Mouse (Mus musculus): ENCODE data around the gene 9830107B12Rik.
"Not testable (repeated sequence)": the region's sequence is repeated elsewhere in the genome, so short reads cannot be mapped to it uniquely, and the experiment has no call there.

Gene 9830107B12Rik

GRCm38 (mm10) chr17:48146120-48146519 lies at the start of gene 9830107B12Rik:
Gene 9830107B12Rik, minus strand, starts transcription at chr17:48146268.
- in situ Hi-C loops (cut with MboI, MseI) = no loop called here

- in situ Hi-C loops (cut with MboI, MseI) = no loop called here
Observed at GRCm38 (mm10) chr17:48192366-48192765, 46.3 kb upstream of the 9830107B12Rik start.

- in situ Hi-C loops (cut with MboI, MseI) = no loop called here
Observed at GRCm38 (mm10) chr17:48185252-48185651, 39.2 kb upstream of the 9830107B12Rik start.

- in situ Hi-C loops (cut with MboI, MseI) = not testable (repeated sequence)
Observed at GRCm38 (mm10) chr17:48167103-48167502, 21.0 kb upstream of the 9830107B12Rik start, which contains the start of gene A530064D06Rik. Gene A530064D06Rik, minus strand, starts transcription at chr17:48167275.

- in situ Hi-C loops (cut with MboI, MseI) = loop anchor here in 1 of 2 experiments (10.0 kb wide), 1 partner anchor 63 kb away; no protein-coding TSS in a partner anchor
Observed at GRCm38 (mm10) chr17:48157382-48158076, 11.5 kb upstream of the 9830107B12Rik start.

GRCm38 (mm10) chr17:48132810-48133209 lies 13.3 kb downstream of the 9830107B12Rik start:
- in situ Hi-C loops (cut with MboI, MseI) = loop anchor here in 1 of 2 experiments (10.0 kb wide), 1 partner anchor 232 kb away; no protein-coding TSS in a partner anchor

GRCm38 (mm10) chr17:48120456-48120855 lies 25.6 kb downstream of the 9830107B12Rik start:
- in situ Hi-C loops (cut with MboI, MseI) = no loop called here

- in situ Hi-C loops (cut with MboI, MseI) = loop anchor here in 1 of 2 experiments (5.0 kb wide), 1 partner anchor 218 kb away; no protein-coding TSS in a partner anchor
Observed at GRCm38 (mm10) chr17:48119656-48120055, 26.4 kb downstream of the 9830107B12Rik start.

- in situ Hi-C loops (cut with MboI, MseI) = loop anchor here in 1 of 2 experiments (5.0 kb wide), 1 partner anchor 219 kb away; no protein-coding TSS in a partner anchor
Observed at GRCm38 (mm10) chr17:48118570-48118969, 27.5 kb downstream of the 9830107B12Rik start.

- in situ Hi-C loops (cut with MboI, MseI) = no loop called here
Observed at GRCm38 (mm10) chr17:48110547-48111287, 35.4 kb downstream of the 9830107B12Rik start.

- in situ Hi-C loops (cut with MboI, MseI) = no loop called here
Observed at GRCm38 (mm10) chr17:48108520-48108919, 37.5 kb downstream of the 9830107B12Rik start.

GRCm38 (mm10) chr17:48107862-48108261 lies 38.2 kb downstream of the 9830107B12Rik start:
- in situ Hi-C loops (cut with MboI, MseI) = no loop called here

- in situ Hi-C loops (cut with MboI, MseI) = no loop called here
Observed at GRCm38 (mm10) chr17:48107333-48107732, 38.7 kb downstream of the 9830107B12Rik start.

- in situ Hi-C loops (cut with MboI, MseI) = no loop called here
Observed at GRCm38 (mm10) chr17:48100441-48101417, 45.3 kb downstream of the 9830107B12Rik start.

- in situ Hi-C loops (cut with MboI, MseI) = loop anchor here (5.0 to 10.0 kb wide), 3 partner anchors 52 to 297 kb away; no protein-coding TSS in a partner anchor
Observed at GRCm38 (mm10) chr17:48099312-48099711, 46.8 kb downstream of the 9830107B12Rik start.

GRCm38 (mm10) chr17:48098528-48098890 lies 47.6 kb downstream of the 9830107B12Rik start:
- in situ Hi-C loops (cut with MboI, MseI) = loop anchor here (5.0 to 10.0 kb wide), 3 partner anchors 51 to 296 kb away; no protein-coding TSS in a partner anchor

GRCm38 (mm10) chr17:48097743-48098527 lies 48.1 kb downstream of the 9830107B12Rik start:
- in situ Hi-C loops (cut with MboI, MseI) = loop anchor here (5.0 to 10.0 kb wide), 3 partner anchors 51 to 296 kb away; no protein-coding TSS in a partner anchor

- in situ Hi-C loops (cut with MboI, MseI) = loop anchor here (5.0 to 10.0 kb wide), 3 partner anchors 50 to 295 kb away; no protein-coding TSS in a partner anchor
Observed at GRCm38 (mm10) chr17:48097011-48097742, 48.9 kb downstream of the 9830107B12Rik start.

GRCm38 (mm10) chr17:48096321-48096720 lies 49.7 kb downstream of the 9830107B12Rik start:
- in situ Hi-C loops (cut with MboI, MseI) = loop anchor here (5.0 to 10.0 kb wide), 3 partner anchors 49 to 294 kb away; no protein-coding TSS in a partner anchor
